Mouse (Mus musculus): ENCODE results near the gene Gtsf2.

The Gtsf2 gene

DNA sequence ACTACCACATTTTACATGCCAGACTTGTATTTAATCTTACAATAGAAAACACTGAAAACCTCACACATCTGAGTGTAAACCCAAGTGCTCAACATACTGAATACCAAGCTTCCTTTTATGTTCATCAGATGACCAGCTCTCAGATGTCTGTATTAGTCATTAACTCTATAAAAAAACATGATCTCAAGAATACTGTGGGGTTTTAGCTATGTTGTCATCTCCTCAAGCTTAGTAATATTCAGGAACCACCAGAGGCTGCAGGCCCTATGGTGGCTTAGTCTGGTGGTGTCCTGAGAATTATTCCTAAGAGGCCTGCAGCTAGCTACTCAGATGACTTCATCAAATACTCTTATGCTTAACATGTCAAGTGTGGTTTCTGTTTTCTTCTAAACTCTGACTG, 54.7 kb downstream of the Gtsf2 start:
- DNase-seq (ENCODE audit: low read depth, low spot score): no peak

All from ZHBTc4 (cell line).